Mouse (Mus musculus) heart, adult 8-10 months (tissue): Measurements from ENCODE around the gene Trmt10c. TPM values are rescaled to one million over a fixed set of nuclear protein-coding genes. Genes with fewer than 3 reads are reported as not detected.
"Not testable (repeated sequence)": the region's sequence is repeated elsewhere in the genome, so short reads cannot be mapped to it uniquely, and the experiment has no call there.

ENCODE experiments used
- DNase-seq: peaks from one replicate; pipeline ENCODE4 v3.0.0; 2022; ENCODE audit warnings: low spot score
- microRNA-seq: library from miRNA; unstranded; fragments of <30 nt; microRNA quantifications from one replicate; pipeline ENCODE4 v1.2.0, GENCODE M21; 2022
- total RNA-seq, 4 experiments: library from RNA; stranded (reverse); gene quantifications; 2 replicates each; pipeline ENCODE4 v1.2.4; 2022

Trmt10c gene
- total RNA-seq, 4 experiments from 2014 or later = 9.7 to 12.9 (median 11.9) TPM

- DNase-seq = not testable (repeated sequence)
These were observed 10.4 kb upstream of the Trmt10c start, which contains the start of gene Senp7 for GRCm38 (mm10) chr16:56048038-56048437. Senp7 (plus strand) TSS chr16:56048338.

- DNase-seq = no peak
These were observed 471 bp upstream of the Trmt10c start for GRCm38 (mm10) chr16:56038090-56038489.

- DNase-seq = no peak
These were observed 1.1 kb downstream of the Trmt10c start for GRCm38 (mm10) chr16:56036501-56036900.

GRCm38 (mm10) chr16:56034566-56034965 is 3.1 kb downstream of the Trmt10c start:
- no peak for DNase-seq

- peak; percentile 98 for DNase-seq
These were observed 7.9 kb downstream of the Trmt10c start, which contains the start of gene Pcnp for GRCm38 (mm10) chr16:56029661-56030082. Pcnp (minus strand) TSS chr16:56029739.

- no peak for DNase-seq
These were observed 8.7 kb downstream of the Trmt10c start for GRCm38 (mm10) chr16:56028722-56029551.

GRCm38 (mm10) chr16:56027854-56028629 is 9.6 kb downstream of the Trmt10c start:
- DNase-seq = no peak

- DNase-seq = no peak
These were observed 18.0 kb downstream of the Trmt10c start for GRCm38 (mm10) chr16:56019660-56020059.

GRCm38 (mm10) chr16:56014076-56014475 is 23.5 kb downstream of the Trmt10c start:
- no peak for DNase-seq

GRCm38 (mm10) chr16:56012789-56013743 is 24.6 kb downstream of the Trmt10c start:
- DNase-seq = no peak

GRCm38 (mm10) chr16:56008862-56009261 is 28.8 kb downstream of the Trmt10c start:
- no peak for DNase-seq

- no peak for DNase-seq
These were observed 30.8 kb downstream of the Trmt10c start for GRCm38 (mm10) chr16:56006798-56007197.

GRCm38 (mm10) chr16:55994235-55994634 is 43.4 kb downstream of the Trmt10c start:
- DNase-seq = no peak

- DNase-seq = no peak
These were observed 47.3 kb downstream of the Trmt10c start for GRCm38 (mm10) chr16:55990311-55990710.

- no peak for DNase-seq
These were observed 51.6 kb downstream of the Trmt10c start for GRCm38 (mm10) chr16:55986001-55986400.

Small RNAs within 50 kb of the gene (microRNA-seq; reads per million reads assigned to microRNA genes)
- not detected for gene Gm24047

Other genes starting within 250 kb of the Trmt10c start
- 1 to 10 TPM; 1.9 to 2.3 (median 2.1) TPM for gene Nfkbiz, start 198.9 kb downstream of the Trmt10c start, total RNA-seq
- under 1 TPM; 0.33 to 0.87 (median 0.44) TPM for gene Nxpe3, start 142.5 kb downstream of the Trmt10c start, total RNA-seq
- gene Cep97, start 103.0 kb downstream of the Trmt10c start, total RNA-seq = 1 to 10 TPM; 3.9 to 5.3 (median 5.2) TPM
- 100 to 1,000 TPM; 481 to 584 (median 542) TPM for gene Rpl24, start 71.5 kb downstream of the Trmt10c start, total RNA-seq
- 10 to 100 TPM in 3 of 4 experiments, 1 to 10 TPM in 1; 7.2 to 12.0 (median 11.1) TPM for gene Zbtb11, start 63.9 kb downstream of the Trmt10c start, total RNA-seq
- gene Pcnp, start 8.1 kb downstream of the Trmt10c start, total RNA-seq = 10 to 100 TPM; 46.3 to 56.5 (median 47.5) TPM
- 10 to 100 TPM; 14.2 to 18.6 (median 17.4) TPM for gene Senp7, start 10.5 kb upstream of the Trmt10c start, total RNA-seq
- gene Impg2, start 166.5 kb upstream of the Trmt10c start, total RNA-seq = under 1 TPM in 3 of 4 experiments, not detected in 1; 0.11 to 0.16 (median 0.12) TPM